Mouse (Mus musculus) urinary bladder, postnatal 10 days (tissue): ENCODE results near the gene Cib1.
A peak's percentile ranks its signal among the peaks of the same experiment; 100 is the strongest.

Experiments used
- DNase-seq: peaks from one replicate; pipeline ENCODE4 v3.0.0; 2022; ENCODE audit warnings: low spot score

The Cib1 gene

DNA sequence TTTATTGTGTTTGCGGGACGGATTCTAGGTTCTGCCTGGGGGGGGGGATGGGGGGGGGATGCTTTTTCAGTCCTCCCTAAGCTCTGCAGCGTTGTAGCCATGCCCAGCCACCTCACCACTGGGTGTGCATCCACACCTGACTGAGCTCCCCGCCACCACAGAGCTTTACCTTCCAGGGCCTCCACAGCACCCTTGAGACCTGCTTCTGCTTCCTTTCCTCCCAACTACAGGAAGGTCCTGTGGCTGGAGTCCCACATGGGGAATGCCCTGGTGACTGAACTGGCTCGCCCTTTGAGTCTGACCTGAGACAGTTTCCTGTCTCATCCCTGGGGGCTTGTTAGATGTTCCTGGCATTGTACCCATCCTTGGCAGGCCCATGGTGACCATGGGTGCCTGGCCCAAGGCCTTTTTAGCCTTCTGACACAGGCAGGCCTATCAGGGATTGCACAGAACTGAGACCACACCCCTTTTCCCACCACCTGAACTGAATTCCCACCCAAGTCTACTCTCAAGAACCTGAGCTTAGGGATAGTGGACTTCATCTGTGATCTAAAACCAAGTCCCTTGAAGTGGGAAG, 31.6 kb downstream of the Cib1 start:
- DNase-seq: no peak

DNA sequence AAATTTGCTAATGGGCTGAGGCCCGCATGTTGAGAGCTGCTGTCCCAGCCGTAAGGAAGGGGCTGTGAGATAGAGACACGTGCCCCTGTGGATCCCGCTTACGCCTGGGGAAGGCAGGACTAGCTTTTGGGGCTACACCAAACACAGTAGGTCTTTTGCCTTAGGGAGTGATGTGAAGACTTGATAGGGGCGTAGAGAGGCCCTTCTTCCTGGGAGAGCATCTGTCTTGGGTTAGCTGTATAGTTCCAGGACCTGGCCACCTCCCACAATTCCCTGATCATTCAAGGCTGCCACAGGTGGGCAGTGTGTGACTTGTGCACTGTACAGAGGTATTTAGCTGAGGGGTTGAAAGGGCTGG, 32.0 kb downstream of the Cib1 start:
- DNase-seq: no peak

DNA sequence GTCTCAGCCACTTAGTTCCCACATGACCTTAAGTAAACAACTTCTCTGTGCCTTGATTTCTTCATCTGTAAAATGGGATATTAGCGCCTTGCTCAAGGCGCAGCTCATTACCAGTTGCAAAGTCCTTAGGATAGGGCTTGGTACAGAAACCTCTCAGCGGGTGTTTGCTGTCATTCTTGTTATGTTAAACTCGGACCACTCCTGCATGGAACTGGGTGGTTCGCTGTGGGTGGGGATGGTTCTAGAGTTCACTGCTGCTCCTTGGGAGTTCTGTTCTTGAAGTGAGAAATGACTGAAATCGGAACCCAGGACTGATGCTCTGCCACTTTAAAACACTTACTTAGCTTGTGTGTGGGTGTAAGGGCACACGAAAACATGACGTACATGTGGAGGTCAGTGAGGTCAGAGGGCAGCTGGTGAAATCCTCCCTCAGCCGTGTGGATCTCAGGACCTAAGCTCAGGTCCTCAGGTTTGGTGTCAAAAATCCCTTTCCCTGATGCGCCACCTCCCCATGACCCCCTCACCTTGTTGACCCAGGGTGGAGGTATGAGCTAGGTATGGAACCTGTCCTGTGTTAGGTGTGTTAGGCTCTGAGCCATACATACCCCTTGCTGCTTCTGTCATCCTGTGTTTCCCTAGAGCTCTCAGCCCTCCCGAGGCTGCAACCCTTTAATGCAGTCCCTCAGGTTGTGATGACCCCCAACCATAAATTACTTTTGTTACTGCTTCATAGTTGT, 32.6 kb downstream of the Cib1 start:
- no peak for DNase-seq

DNA sequence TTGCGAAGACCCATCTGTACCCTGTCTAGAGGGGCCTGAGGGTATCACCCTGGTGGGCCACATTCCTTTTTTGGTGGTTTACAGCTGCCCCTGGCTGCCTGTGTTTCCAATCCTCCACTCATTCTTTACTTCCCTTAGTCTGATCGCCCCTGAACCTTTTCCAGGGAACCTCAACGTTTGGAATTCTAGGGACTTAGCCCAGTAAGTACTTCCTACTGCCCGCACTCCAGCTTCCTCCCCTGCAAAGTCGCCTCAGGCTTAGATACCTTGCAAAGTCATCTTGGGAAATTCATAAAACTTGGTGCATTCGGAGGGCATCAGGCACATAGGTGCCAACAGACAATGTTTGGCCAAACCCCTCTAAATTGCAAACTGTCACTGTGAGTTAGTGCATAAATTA, 33.3 kb downstream of the Cib1 start:
- DNase-seq: no peak

- DNase-seq: no peak
These were observed 33.8 kb downstream of the Cib1 start for GRCm38 (mm10) chr7:80198863-80199262.

- peak; percentile 49 for DNase-seq
These were observed 34.5 kb downstream of the Cib1 start for GRCm38 (mm10) chr7:80197941-80198778.

- no peak for DNase-seq
These were observed 35.2 kb downstream of the Cib1 start for GRCm38 (mm10) chr7:80197371-80197770.

GRCm38 (mm10) chr7:80195576-80196263, 36.9 kb downstream of the Cib1 start:
- DNase-seq: no peak

DNA sequence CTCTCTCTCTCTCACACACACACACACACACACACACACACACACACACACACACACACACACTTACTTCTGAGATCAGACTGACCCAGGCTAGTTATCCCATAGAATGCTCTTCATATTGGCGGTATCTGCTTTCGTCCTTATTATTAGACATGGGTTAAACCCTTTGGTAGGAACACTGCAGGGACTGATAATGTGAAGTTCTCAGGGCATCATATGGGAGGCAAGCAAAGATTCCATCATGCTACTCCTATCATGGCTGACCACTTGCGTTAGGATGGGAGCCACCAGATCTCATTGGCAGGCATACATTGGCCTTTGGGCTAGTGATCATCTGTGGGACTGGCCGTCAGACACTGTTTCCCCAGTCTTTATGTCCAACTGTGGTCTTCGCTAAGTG, 37.5 kb downstream of the Cib1 start:
- DNase-seq: no peak

DNA sequence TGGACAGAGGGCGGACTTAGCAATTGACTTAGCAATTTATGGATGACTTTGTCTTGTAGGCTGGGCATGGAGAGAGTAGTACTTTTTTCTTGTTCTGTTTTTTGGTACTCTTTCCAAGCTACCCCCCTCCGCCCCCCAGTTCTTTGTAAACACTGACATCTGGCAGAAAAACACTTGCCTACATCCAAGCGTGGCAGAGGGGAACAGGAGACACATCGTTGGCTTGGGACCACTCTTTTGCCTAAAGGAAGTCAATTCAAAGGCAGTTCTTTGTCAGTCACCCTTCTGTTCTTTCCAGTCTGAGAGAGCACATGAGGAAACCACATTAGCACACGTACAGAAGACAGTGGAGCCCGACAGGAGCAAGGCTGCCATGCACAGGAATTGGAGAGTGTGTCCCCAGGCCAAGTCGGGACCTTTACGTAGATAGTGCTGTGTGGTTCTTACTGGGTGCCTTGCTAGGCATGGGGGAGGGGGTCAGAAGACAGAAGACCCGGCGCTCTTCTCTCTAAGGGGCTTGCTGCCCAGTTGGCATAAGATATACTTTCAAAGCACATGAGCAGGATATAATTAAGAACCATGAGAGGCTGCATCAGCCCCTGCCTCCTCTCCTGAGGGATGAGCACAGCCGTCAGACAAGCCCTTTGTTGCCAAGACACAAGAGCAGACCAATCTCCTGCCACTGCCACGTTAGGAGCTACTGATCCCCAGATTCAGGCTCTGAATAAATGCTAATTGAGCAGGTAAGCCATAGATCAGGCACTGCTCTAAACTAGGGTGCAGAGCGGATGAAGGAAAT, 38.5 kb downstream of the Cib1 start:
- no peak for DNase-seq

- DNase-seq: peak; percentile 50
These were observed 40.2 kb downstream of the Cib1 start for GRCm38 (mm10) chr7:80192226-80193061.

- DNase-seq: peak; percentile 40
These were observed 41.2 kb downstream of the Cib1 start for GRCm38 (mm10) chr7:80191455-80191854.

GRCm38 (mm10) chr7:80189147-80189933, 43.3 kb downstream of the Cib1 start:
- no peak for DNase-seq

DNA sequence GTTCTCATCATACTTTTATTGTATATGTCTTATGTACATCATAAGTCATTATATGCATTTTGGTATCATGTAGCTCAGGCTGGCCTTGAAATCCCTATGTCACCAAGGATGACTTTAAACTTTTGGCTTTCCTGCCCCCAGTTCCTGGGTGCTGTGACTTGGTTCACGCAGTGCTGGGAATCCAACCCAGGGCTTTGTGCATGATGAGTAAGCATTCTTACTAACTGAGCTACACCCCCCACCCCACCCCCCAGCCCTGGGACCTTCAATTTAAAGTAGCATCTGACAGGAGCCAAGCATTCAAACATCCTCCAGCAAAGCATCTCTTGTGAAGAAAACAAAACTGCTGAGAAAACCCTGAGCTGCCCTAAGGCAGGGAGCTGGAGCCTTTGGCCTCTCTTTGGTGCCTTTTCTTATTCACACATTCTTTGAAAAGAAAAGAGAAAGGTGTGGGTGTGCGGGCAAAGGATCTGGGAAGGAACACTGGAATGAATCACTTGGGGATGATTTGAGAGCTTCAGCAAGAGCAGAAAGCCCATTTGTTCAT, 44.0 kb downstream of the Cib1 start:
- no peak for DNase-seq

GRCm38 (mm10) chr7:80187501-80187900, 45.1 kb downstream of the Cib1 start:
- no peak for DNase-seq

DNA sequence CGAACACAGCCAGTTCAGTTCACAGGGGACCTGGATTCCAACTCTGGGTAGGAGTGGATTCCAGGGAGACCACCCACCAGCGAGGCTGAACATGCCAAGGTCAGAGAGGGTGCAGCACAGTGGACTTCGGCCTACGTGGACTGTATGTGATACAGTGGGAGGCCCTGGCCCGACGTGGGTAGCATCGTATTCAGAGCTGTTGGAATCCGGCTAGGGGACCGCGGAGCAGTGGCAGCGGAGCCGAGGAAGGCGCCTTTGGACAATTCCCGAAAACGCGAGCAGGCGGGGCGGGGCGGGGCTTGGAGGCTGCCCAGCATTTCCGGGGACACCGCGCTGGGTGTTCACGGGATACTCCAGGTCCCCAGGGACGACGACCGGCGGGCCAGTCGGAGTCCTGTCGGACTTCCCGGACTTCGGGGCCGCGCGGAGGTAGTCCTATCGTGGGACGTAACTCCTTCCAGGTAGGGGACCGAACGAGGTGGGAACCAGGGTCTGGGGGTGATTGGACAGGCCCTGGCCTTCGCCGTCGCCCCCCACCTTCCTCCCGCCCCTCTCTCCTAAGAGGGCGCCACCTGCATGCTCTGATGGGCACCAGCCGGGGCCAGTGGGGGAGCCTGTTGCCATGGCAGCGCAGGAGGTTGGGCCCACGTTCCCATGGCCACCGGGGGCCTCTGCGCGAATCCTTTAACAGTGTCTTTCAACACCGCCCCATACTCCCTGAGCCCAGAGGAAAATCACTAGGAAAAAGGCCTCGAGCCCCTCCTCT, 45.9 kb downstream of the Cib1 start, which contains the start of gene Sema4b:
TSS of gene Sema4b (plus strand) at position 311 of the 766 bp plus-strand sequence.
- DNase-seq: peak; percentile 69

DNA sequence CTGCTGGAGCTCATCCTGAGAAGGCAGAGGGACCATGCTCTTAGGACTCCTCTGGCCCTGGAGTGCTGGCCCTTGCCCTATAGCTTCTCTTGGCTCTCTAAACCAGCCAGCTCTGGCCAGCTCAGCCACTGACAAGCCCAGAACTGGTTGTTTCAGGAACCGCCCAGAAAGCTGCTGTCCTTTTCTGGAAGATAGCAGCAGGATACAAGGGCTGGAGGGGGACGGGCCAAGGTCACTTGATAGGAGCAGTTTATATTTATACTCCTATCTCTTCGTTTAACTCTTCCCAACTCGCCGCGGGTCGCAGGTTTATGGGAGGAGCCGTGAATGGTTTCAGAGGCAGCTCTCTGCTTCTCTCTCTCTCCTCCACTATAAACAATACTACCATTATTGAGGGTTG, 46.6 kb downstream of the Cib1 start:
- no peak for DNase-seq

- DNase-seq: no peak
These were observed 47.6 kb downstream of the Cib1 start for GRCm38 (mm10) chr7:80184968-80185367.

DNA sequence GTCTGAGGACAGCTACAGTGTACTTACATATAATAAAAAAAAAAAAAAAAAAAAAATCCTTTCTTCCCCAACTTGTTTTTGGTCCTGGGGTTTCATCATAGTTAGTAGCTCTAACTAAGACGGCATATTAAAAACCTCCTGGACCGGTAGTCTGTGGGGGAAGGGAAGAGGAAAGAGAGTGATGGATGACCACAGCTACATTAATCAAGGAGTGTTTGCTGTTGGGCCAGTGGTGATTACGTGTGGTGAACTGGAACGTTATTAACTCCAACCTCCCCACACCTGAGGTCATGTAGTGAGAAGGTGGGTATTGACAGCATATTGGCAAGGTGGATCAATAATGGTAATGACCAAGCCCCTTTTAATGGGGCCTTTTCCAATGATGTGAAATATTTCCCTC, 48.1 kb downstream of the Cib1 start:
- DNase-seq: no peak
